Mouse (Mus musculus) C2C12 (cell line): Measurements from ENCODE around the gene H2al1c. TPM values are rescaled to one million over a fixed set of nuclear protein-coding genes. Genes with fewer than 3 reads are reported as not detected.
"Not testable (repeated sequence)": the region's sequence is repeated elsewhere in the genome, so short reads cannot be mapped to it uniquely, and the experiment has no call there.

Experiments used
- H3K27me3 ChIP-seq: one replicate; pipeline ENCODE4 v1.6.1; 2011; ENCODE audit not compliant: control insufficient read depth, insufficient read depth, insufficient read length
- H3K36me3 ChIP-seq: one replicate; pipeline ENCODE4 v1.6.1; 2011; ENCODE audit not compliant: control insufficient read depth, insufficient read depth
- H3K4me3 ChIP-seq: one replicate; pipeline ENCODE4 v1.5.1; 2011; ENCODE audit warnings: mild to moderate bottlenecking, control low read depth; ENCODE audit not compliant: poor library complexity, insufficient read depth, severe bottlenecking
- H3K79me2 ChIP-seq: one replicate; pipeline ENCODE4 v1.6.1; 2011; ENCODE audit not compliant: control insufficient read depth, insufficient read depth
- H3K79me3 ChIP-seq: one replicate; pipeline ENCODE4 v1.6.1; 2011; ENCODE audit warnings: low read depth, control low read depth
- H3ac ChIP-seq: one replicate; pipeline ENCODE3; 2011; ENCODE audit warnings: low read depth; ENCODE audit not compliant: control insufficient read depth, insufficient read length
- CEBPB ChIP-seq: IDR thresholded peaks from one replicate; pipeline ENCODE4 v1.6.1; 2011; ENCODE audit warnings: low read depth, mild to moderate bottlenecking, control low read depth, moderate library complexity
- CTCF ChIP-seq: IDR thresholded peaks from one replicate; pipeline ENCODE4 v1.5.1; 2011; ENCODE audit not compliant: control insufficient read depth, insufficient read depth, insufficient read length
- FOSL1 ChIP-seq: IDR thresholded peaks from one replicate; pipeline ENCODE4 v1.8.0; 2011; ENCODE audit warnings: mild to moderate bottlenecking, low read length; ENCODE audit not compliant: poor library complexity, insufficient read depth, severe bottlenecking
- MAX ChIP-seq: IDR thresholded peaks from one replicate; pipeline ENCODE4 v1.6.1; 2011; ENCODE audit warnings: mild to moderate bottlenecking, control low read depth
- MYOD1 ChIP-seq: IDR thresholded peaks from one replicate; pipeline ENCODE4 v1.6.1; 2011; ENCODE audit warnings: low read depth; ENCODE audit not compliant: control insufficient read depth, insufficient read length
- MYOG ChIP-seq: IDR thresholded peaks from one replicate; pipeline ENCODE4 v1.6.1; 2011; ENCODE audit not compliant: control insufficient read depth, insufficient read length; ENCODE audit errors: extremely low read depth
- USF1 ChIP-seq: IDR thresholded peaks from one replicate; pipeline ENCODE4 v1.6.1; 2011; ENCODE audit warnings: low read depth, mild to moderate bottlenecking, control low read depth, moderate library complexity
- long read RNA-seq, 2 experiments: library from polyadenylated mRNA; unstranded; transcript quantifications; one replicate each; pipeline ENCODE4 v2.0.0; 2019 to 2020
- polyA plus RNA-seq: library from polyadenylated mRNA; unstranded; fragments of >200 nt; fragmentation: generic; extraction: Trizol; gene quantifications from one replicate; pipeline ENCODE4 v1.2.1, GENCODE M21; 2012; ENCODE audit warnings: missing spikeins

The H2al1c gene
- not detected for polyA plus RNA-seq
- long read RNA-seq, experiment 1, result 0 reads
- long read RNA-seq, experiment 2, result 0 reads

DNA sequence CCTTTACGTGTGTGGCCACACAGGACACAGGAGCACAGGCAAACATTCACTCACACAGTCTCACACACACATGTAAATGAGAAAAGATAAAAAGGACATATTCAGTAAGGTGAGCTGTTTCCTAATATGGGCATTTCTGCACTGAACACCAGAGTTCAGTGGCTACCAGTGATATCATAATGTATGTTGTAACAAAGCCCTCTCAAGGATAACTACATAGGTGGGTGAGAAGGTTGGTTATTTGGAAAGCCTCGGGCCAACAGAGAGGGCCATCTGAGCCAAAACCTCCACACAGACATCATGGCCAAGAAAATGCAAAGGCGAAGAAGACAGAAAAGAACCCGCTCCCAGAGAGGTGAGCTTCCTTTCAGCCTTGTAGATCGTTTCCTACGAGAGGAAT is at the start of gene H2al1c:
Gene H2al1c (plus strand): TSS at position 301 of the 400 bp plus-strand sequence.
- not testable (repeated sequence) for H3K79me2 ChIP-seq, H3K79me3 ChIP-seq, H3K27me3 ChIP-seq, H3K4me3 ChIP-seq, H3K36me3 ChIP-seq, H3ac ChIP-seq

DNA sequence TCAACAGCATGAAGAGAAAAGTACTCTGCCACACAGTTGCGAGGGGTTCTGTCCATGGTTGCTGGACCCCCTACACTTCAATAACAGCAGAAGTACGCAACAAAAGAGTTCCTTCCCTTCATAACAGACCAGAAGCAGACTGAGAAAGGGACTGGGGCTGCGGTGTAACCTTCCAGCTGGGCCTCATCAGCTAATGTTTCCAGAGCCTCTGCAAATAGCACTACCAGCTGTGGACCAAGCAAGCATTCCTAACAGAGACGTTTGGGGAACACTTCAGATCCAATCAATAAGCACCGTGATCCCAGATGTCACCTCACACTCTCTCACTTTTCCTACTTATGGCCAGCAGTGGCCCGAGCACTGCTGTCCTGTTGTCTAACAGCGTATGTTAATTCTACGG is 40.5 kb upstream of the H2al1c start:
- no peaks in the 10 kb centered on the region for H3K36me3 ChIP-seq
- H3K27me3 ChIP-seq, result no peaks in the 10 kb centered on the region
- H3ac ChIP-seq, result no peak overlapping the region
- H3K79me3 ChIP-seq, result no peaks in the 10 kb centered on the region
- no peaks in the 10 kb centered on the region for H3K79me2 ChIP-seq
- H3K4me3 ChIP-seq, result no peak overlapping the region
- no peak for TF ChIP-seq MYOG
- TF ChIP-seq MAX, result no peak
- TF ChIP-seq CEBPB, result no peak
- no peak for TF ChIP-seq CTCF
- TF ChIP-seq USF1, result no peak
- TF ChIP-seq FOSL1, result no peak

DNA sequence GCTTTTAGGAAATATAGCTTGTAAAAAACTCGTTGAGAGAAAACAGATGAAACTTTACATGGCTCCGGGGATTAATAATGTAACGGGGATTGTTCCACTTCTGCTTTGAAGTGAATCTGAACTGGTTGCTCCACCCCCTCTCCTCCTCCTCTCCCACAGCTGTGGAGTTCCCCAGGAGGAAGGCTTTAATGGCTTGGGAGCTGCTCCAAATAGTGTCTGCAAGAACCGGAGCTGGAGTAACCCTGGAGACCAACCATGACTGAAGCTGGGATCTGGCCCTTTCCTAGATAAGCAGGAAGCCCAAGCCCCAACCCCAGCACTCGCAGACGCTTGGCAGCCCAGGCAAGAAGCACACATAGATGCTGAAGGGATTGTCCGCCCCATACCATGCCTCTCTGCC is 37.7 kb upstream of the H2al1c start:
- H3ac ChIP-seq, result no peak overlapping the region
- TF ChIP-seq CTCF (no peak), MYOG (no peak), USF1 (no peak), FOSL1 (no peak), MAX (no peak), CEBPB (no peak), MYOD1 (no peak)
- H3K79me2 ChIP-seq, result no peaks in the 10 kb centered on the region
- no peak overlapping the region for H3K4me3 ChIP-seq
- H3K79me3 ChIP-seq, result no peaks in the 10 kb centered on the region
- H3K36me3 ChIP-seq, result no peaks in the 10 kb centered on the region
- no peaks in the 10 kb centered on the region for H3K27me3 ChIP-seq

DNA sequence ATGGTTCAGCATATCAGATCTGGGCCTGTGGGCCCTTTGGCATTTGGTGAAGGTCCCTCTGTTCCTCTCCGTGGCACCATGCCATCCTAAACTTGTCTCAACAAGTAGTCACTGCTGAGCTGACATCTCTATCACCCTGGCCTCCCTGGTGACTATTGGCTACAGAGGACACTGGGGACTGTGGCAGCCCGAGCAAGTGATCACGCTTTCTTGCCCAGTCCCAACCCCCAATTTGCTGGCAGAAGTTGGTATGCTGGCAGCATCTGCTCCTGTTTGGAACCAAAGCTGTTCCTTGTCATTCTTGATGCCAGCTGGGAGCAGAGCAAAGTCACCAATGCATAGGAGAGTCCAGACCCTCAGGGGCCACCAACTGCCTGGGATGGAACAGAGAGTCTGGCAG is 36.4 kb upstream of the H2al1c start:
- Histone ChIP-seq H3ac (no peak overlapping the region), H3K4me3 (no peak overlapping the region), H3K36me3 (no peaks in the 10 kb centered on the region), H3K79me2 (no peaks in the 10 kb centered on the region), H3K79me3 (no peaks in the 10 kb centered on the region), H3K27me3 (no peaks in the 10 kb centered on the region)
- TF ChIP-seq CTCF, result no peak
- TF ChIP-seq FOSL1, result no peak
- TF ChIP-seq MAX, result no peak
- no peak for TF ChIP-seq CEBPB
- no peak for TF ChIP-seq USF1
- no peak for TF ChIP-seq MYOG
- no peak for TF ChIP-seq MYOD1

DNA sequence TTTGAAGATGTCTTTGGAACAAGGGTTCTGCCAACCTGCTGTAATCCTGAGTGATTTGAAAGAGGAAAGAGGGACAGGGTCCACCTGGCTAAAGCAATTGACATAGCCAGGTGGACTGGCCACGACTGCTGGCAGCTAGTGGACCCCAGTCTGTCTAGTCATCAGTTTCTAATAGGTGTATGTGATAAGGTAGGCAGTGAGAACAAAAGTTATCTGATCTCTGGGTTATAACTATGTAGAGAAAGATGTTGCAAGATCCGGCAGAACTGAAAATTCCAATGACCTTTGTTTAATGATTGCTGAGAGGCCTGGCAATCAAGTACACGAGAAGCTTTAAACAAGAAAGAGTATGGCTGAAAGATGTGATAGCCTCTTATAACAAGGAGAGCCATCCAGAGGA is 32.3 kb upstream of the H2al1c start:
- H3ac ChIP-seq, result no peak overlapping the region

DNA sequence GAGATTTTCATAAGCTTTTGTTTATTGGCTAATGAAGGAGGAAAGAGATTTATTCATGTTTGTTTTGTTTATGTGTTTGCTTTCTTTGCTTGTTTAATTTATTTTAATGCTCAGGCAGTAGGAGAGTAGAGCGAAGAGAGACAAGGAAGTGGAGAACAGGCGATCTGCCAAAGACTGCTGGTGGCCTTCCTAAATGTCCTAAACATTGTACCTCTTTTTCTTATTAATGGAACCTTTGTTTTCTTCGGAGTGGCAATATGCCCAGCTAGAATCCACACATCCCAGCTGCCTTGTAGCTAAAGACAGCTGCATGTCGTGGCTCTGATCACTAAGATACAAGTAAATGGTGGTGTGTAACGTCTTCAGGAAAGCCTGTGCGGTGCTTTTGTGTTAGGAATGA is 28.4 kb upstream of the H2al1c start:
- Histone ChIP-seq H3K27me3 (no peaks in the 10 kb centered on the region), H3K79me3 (no peaks in the 10 kb centered on the region), H3K36me3 (no peaks in the 10 kb centered on the region), H3K79me2 (no peaks in the 10 kb centered on the region), H3ac (no peak overlapping the region), H3K4me3 (no peak overlapping the region)
- TF ChIP-seq FOSL1 (no peak), CEBPB (no peak), USF1 (no peak), CTCF (no peak), MYOD1 (no peak), MYOG (no peak), MAX (no peak)

More for the DNA sequence above, 32.3 kb upstream of the H2al1c start:
- Histone ChIP-seq H3K79me2 (no peaks in the 10 kb centered on the region), H3K36me3 (no peaks in the 10 kb centered on the region), H3K79me3 (no peaks in the 10 kb centered on the region), H3K4me3 (no peak overlapping the region), H3K27me3 (no peaks in the 10 kb centered on the region)
- TF ChIP-seq MYOD1, result no peak
- TF ChIP-seq CEBPB, result no peak
- no peak for TF ChIP-seq MYOG
- no peak for TF ChIP-seq CTCF
- TF ChIP-seq USF1, result no peak
- no peak for TF ChIP-seq FOSL1
- no peak for TF ChIP-seq MAX
